Mouse (Mus musculus): Measurements from ENCODE around the gene Nrm. TPM values are rescaled to one million over a fixed set of nuclear protein-coding genes. Genes with fewer than 3 reads are reported as not detected.

Gene Nrm
- polyA plus RNA-seq, 1 experiment from 2014 or later, result 33.2 TPM

Small RNA genes lying within 50 kb of the gene (microRNA-seq; reads per million reads assigned to microRNA genes)
- not detected for gene Gm28033

Other genes with a start within 250 kb of the Nrm start
- gene Gm9573, start 234.7 kb upstream of the Nrm start, polyA plus RNA-seq (2015; fragmentation: Nextera tagmentation; extraction: Ambion mirVana), result not detected in 2 replicates
- gene Mucl3, start 217.6 kb upstream of the Nrm start, polyA plus RNA-seq (2015; fragmentation: Nextera tagmentation; extraction: Ambion mirVana), result not detected in 2 replicates
- 13.0 and 15.1 TPM in 2 replicates for gene Vars2, start 193.7 kb upstream of the Nrm start, polyA plus RNA-seq (2015; fragmentation: Nextera tagmentation; extraction: Ambion mirVana)
- 31.5 and 32.0 TPM in 2 replicates for gene Gtf2h4, start 187.6 kb upstream of the Nrm start, polyA plus RNA-seq (2015; fragmentation: Nextera tagmentation; extraction: Ambion mirVana)
- 163 and 187 TPM in 2 replicates for gene Ddr1, start 156.7 kb upstream of the Nrm start, polyA plus RNA-seq (2015; fragmentation: Nextera tagmentation; extraction: Ambion mirVana)
- gene Ier3, start 39.6 kb upstream of the Nrm start, polyA plus RNA-seq (2015; fragmentation: Nextera tagmentation; extraction: Ambion mirVana), result 6.7 and 7.1 TPM in 2 replicates
- gene Flot1, start 38.1 kb upstream of the Nrm start, polyA plus RNA-seq (2015; fragmentation: Nextera tagmentation; extraction: Ambion mirVana), result 59.6 and 67.4 TPM in 2 replicates
- gene Tubb5, start 23.0 kb upstream of the Nrm start, polyA plus RNA-seq (2015; fragmentation: Nextera tagmentation; extraction: Ambion mirVana), result 1,832 and 1,895 TPM in 2 replicates
- 10.3 and 12.7 TPM in 2 replicates for gene Mdc1, start 19.8 kb upstream of the Nrm start, polyA plus RNA-seq (2015; fragmentation: Nextera tagmentation; extraction: Ambion mirVana)
- gene Ppp1r18, start 4.3 kb downstream of the Nrm start, polyA plus RNA-seq (2015; fragmentation: Nextera tagmentation; extraction: Ambion mirVana), result 23.8 and 27.4 TPM in 2 replicates
- gene Dhx16, start 18.5 kb downstream of the Nrm start, polyA plus RNA-seq (2015; fragmentation: Nextera tagmentation; extraction: Ambion mirVana), result 34.3 and 37.3 TPM in 2 replicates
- gene 2310061I04Rik, start 36.1 kb downstream of the Nrm start, polyA plus RNA-seq (2015; fragmentation: Nextera tagmentation; extraction: Ambion mirVana), result 34.7 and 36.8 TPM in 2 replicates
- 458 and 466 TPM in 2 replicates for gene Atat1, start 48.8 kb downstream of the Nrm start, polyA plus RNA-seq (2015; fragmentation: Nextera tagmentation; extraction: Ambion mirVana)
- 49.9 and 54.6 TPM in 2 replicates for gene Mrps18b, start 55.1 kb downstream of the Nrm start, polyA plus RNA-seq (2015; fragmentation: Nextera tagmentation; extraction: Ambion mirVana)
- gene Ppp1r10, start 55.1 kb downstream of the Nrm start, polyA plus RNA-seq (2015; fragmentation: Nextera tagmentation; extraction: Ambion mirVana), result 51.3 and 54.6 TPM in 2 replicates
- gene Abcf1, start 108.4 kb downstream of the Nrm start, polyA plus RNA-seq (2015; fragmentation: Nextera tagmentation; extraction: Ambion mirVana), result 107 and 112 TPM in 2 replicates
- gene Gnl1, start 118.5 kb downstream of the Nrm start, polyA plus RNA-seq (2015; fragmentation: Nextera tagmentation; extraction: Ambion mirVana), result 46.4 and 50.3 TPM in 2 replicates
- 69.0 and 74.6 TPM in 2 replicates for gene Prr3, start 118.9 kb downstream of the Nrm start, polyA plus RNA-seq (2015; fragmentation: Nextera tagmentation; extraction: Ambion mirVana)
- 7.8 and 8.1 TPM in 2 replicates for gene H2-T24, start 159.2 kb downstream of the Nrm start, polyA plus RNA-seq (2015; fragmentation: Nextera tagmentation; extraction: Ambion mirVana)
- gene H2-T23, start 171.5 kb downstream of the Nrm start, polyA plus RNA-seq (2015; fragmentation: Nextera tagmentation; extraction: Ambion mirVana), result 4.3 and 5.2 TPM in 2 replicates
- 4.4 and 4.8 TPM in 2 replicates for gene H2-T22, start 181.4 kb downstream of the Nrm start, polyA plus RNA-seq (2015; fragmentation: Nextera tagmentation; extraction: Ambion mirVana)
- gene Gm6034, start 181.6 kb downstream of the Nrm start, polyA plus RNA-seq (2015; fragmentation: Nextera tagmentation; extraction: Ambion mirVana), result not detected in 2 replicates
- not detected in 2 replicates for gene Gm11127, start 197.1 kb downstream of the Nrm start, polyA plus RNA-seq (2015; fragmentation: Nextera tagmentation; extraction: Ambion mirVana)

Data from midbrain, embryonic 13.5 days (tissue).